Mouse (Mus musculus): ENCODE results near the gene Olfr1406. TPM values are rescaled to one million over a fixed set of nuclear protein-coding genes. Genes with fewer than 3 reads are reported as not detected.

The Olfr1406 gene
- total RNA-seq (2023) = not detected

DNA sequence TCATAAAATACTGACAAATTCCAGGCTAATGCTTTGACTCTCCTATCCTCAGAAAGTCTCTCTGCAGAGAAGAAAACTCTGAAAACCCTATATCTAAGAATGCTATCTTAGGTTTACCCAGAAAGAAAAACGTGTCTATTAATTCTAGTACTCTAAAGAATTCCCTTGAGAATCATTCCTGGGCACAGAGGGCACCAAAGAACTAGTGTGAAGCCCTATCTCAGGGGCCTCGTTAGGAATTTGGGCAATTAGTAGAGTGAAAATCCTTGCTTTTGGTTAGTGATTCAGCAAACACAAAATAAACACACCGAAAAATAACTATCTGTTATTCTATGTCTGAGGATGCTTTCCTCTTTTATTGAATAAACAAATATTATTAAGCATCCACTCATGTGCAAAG is at the start of gene Olfr1406:
Gene Olfr1406 (minus strand): TSS at position 101 of the 400 bp plus-strand sequence.

DNA sequence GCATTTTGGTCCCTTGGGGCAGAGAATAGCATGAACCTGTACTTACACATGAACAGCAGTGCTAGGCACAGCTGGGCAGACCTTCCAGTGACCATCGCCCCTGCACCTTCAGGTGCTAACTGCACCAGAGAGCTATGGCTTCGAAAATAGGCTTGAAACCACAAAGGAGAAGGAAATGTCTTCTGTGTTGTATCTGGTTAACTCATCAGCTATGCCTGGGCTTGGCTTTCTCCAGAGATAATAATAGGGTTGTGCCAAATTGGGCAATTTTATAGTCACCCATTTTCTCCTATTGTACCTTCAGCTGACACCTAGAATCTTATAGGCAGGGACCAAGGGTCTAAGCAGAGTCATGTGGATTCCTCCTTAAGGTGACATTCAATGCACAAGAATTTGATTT is 36.6 kb upstream of the Olfr1406 start, which contains the start of gene Fcer1a:
Gene Fcer1a (minus strand): TSS at position 134 of the 400 bp plus-strand sequence.

GRCm38 (mm10) chr1:173212092-173212491 is 21.7 kb upstream of the Olfr1406 start, which contains the start of gene Olfr1404:
Gene Olfr1404 (plus strand): TSS chr1:173212392.

DNA sequence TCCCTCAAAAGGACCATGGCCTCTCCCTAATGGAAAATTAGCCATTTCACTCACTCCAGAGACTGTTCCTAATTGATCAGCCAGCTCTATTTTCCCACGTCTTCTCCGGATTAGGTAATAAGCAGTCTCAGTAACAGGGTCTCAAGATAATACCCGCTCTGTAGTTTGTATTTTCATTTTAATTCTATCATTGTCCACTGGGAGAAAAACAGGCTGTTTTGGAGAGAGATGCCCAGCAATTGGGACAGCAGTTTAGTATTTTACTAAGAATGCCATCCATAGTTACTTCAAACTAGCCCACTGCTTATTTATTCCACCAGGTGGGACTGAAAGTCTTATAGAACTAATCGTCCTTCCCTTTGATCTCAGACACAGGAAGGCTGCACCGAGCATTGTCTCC is 7.1 kb upstream of the Olfr1406 start, which contains the start of gene Olfr218:
Gene Olfr218 (plus strand): TSS at position 301 of the 400 bp plus-strand sequence.

GRCm38 (mm10) chr1:173137274-173137673 is 53.2 kb downstream of the Olfr1406 start, which contains the start of gene Olfr1408:
Gene Olfr1408 (minus strand): TSS chr1:173137374.

Other genes with a start within 250 kb of the Olfr1406 start
- gene Olfr16, start 240.2 kb downstream of the Olfr1406 start, total RNA-seq (2023) = not detected
- not detected for gene Olfr1408, start 53.3 kb downstream of the Olfr1406 start, total RNA-seq (2023)
- gene Olfr218, start 7.2 kb upstream of the Olfr1406 start, total RNA-seq (2023) = not detected
- not detected for gene Olfr1404, start 21.8 kb upstream of the Olfr1406 start, total RNA-seq (2023)
- not detected for gene Fcer1a, start 36.6 kb upstream of the Olfr1406 start, total RNA-seq (2023)
- gene Olfr418, start 75.4 kb upstream of the Olfr1406 start, total RNA-seq (2023) = not detected
- not detected for gene Mptx2, start 87.1 kb upstream of the Olfr1406 start, total RNA-seq (2023)
- gene Ackr1, start 143.1 kb upstream of the Olfr1406 start, total RNA-seq (2023) = not detected
- 46.2 TPM for gene Aim2, start 160.2 kb upstream of the Olfr1406 start, total RNA-seq (2023)
- 0.62 TPM for gene Cadm3, start 177.1 kb upstream of the Olfr1406 start, total RNA-seq (2023)

All from CD4-positive naive resting alpha-beta T cell, adult 57 days (primary cell).